Comparison of ENCODE assay signal across 17 mouse cellular contexts in genomic region chr1:87673822-87674604, GRCm38 (mm10).
"Had no signal": no experiment of that assay in that cellular context is flagged by ENCODE, and none has a peak within 500 bp of the region (broad histone marks: within the 10 kb centered on the region; RNA-seq: fewer than 3 reads in every experiment).

No protein-coding gene starts in this region.

- H3K4me1 ChIP-seq: midbrain, embryonic 10.5 days; midbrain, embryonic 12.5 days had no signal

- H3K27me3 ChIP-seq: midbrain, embryonic 12.5 days; neural tube, embryonic 13.5 days; neural tube, embryonic 15.5 days had no signal

- DNase-seq: lung, adult 18-20 months; lung, embryonic 14.5 days; lung, postnatal 10 days; lung, postnatal 4 days; midbrain, embryonic 14.5 days; retina, postnatal 1 day; right cerebral cortex, adult 18-20 months; right cerebral cortex, postnatal 25 days; right cerebral cortex, postnatal 4 days; spleen, adult 18-20 months; thymus, adult 18-20 months; thymus, postnatal 14 days; thymus, postnatal 36 days had no signal

- H3K9ac ChIP-seq: lung, embryonic 14.5 days; midbrain, embryonic 12.5 days; neural tube, embryonic 13.5 days; neural tube, embryonic 15.5 days had no signal

- H3K4me2 ChIP-seq: lung, embryonic 14.5 days; midbrain, embryonic 12.5 days; neural tube, embryonic 13.5 days; neural tube, embryonic 15.5 days had no signal

- H3K9me3 ChIP-seq: midbrain, embryonic 10.5 days; midbrain, embryonic 12.5 days; neural tube, embryonic 13.5 days; neural tube, embryonic 15.5 days had no signal

- H3K27ac ChIP-seq: midbrain, embryonic 10.5 days; midbrain, embryonic 12.5 days; neural tube, embryonic 13.5 days; neural tube, embryonic 15.5 days had no signal

- H3K36me3 ChIP-seq: midbrain, embryonic 10.5 days; midbrain, embryonic 12.5 days; neural tube, embryonic 13.5 days; neural tube, embryonic 15.5 days had no signal

- H3K4me3 ChIP-seq: midbrain, embryonic 10.5 days; midbrain, embryonic 12.5 days; neural tube, embryonic 13.5 days; neural tube, embryonic 15.5 days had no signal
